Mouse (Mus musculus) forelimb bud, embryonic 11.5 days (tissue): ENCODE measurements around the gene Sars.

Source experiments
- DNase-seq: peaks from one replicate; pipeline ENCODE4 v3.0.0-alpha.2; 2012; ENCODE audit warnings: low read depth, low spot score

Sars gene

DNA sequence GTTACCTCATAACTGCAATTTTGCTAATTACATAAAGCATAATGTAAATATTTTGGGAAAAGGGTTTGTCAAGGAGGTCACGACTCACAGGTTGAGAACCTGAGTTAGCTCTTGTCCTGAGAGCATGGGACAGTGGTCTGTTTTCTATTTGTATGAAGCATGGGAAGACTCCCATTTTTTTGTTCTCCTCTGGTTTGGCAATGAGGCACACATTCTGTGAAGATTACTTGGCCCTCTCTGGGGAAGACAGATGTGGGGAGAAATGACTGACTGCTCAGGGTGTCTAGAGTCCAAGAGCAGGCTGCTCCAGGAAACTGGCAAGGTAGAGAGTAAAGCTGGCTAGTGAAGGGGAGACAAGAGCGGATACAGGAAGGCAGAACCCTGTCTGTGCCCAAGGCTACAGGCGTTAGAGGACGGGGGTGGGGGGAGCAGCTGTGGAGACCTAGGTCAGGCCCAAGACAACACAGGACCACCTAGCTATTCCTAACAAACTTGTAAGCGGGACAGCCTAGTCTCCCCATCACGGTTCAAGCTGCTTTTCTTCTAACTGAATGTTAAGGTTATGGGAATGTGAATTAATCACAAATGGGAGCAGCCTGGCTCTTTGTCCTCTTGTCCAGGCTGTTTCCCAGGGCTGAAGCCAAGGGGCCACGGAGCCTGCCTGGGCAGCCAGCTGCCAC lies 19.9 kb downstream of the Sars start:
- DNase-seq: no peak

DNA sequence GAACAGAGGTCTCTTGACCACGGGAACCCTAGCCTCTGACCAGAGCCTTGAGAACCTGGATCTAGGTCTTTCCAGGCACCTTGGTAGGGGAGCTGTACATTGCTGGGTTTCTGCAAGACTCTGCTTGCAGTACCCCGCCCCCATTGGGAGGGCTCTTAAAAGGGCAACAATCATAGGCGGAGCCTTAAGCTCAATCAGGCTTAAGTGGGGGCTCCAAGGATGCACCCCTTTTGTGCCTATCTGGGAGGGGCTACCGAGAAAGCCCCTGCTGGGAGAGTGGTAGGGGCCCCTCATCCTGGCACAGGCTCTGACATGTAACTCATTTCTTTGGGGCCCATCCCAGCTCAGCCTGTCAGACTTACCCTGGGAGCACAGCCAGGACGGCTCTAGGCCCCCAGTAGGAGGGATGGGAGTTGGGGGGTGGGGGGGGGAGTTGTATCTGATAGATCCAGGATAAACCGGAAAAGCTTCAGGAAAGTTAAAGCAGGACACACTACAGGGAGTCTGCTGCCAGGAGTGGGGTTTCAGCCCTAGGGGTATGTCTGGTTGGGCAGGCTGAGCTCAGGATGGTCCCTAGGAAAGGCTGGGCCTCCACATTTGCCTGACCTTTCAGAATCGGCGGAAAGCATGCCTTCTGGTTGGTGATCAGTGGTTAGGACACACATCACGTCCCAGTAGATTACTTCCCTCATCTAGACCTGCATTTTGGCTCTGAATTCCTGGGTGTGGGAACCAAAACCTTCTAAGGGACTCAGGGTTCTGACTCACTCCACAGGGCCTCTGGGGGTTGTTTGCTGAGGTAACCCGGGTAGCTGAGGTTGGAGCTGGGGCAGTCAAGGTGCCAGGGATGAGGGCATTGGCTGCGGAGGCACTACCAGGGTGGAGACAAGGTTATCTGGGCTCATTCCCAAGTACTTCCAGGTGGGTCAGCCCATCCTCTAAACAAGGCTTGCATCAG lies 20.9 kb downstream of the Sars start:
- DNase-seq: peak; percentile 39

DNA sequence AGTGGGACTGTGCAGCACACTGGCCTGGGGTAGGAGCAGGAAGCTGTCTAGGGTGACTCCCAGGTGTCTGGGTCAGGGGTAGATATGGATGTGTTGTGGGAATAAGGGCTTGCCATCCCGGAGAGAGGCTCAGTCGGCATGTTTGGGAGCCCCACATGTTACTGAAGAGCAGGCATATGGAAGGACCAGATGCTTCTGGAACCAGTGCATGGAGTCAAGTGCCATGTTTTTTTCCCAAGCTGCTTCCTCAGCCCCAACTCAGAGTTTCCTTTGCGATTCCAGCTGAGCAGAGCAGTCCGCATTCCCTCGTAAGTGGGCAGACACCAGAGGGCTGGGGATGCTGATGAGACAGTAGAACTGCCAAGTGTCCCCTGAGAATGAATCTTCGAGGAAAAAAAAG lies 22.0 kb downstream of the Sars start:
- no peak for DNase-seq

DNA sequence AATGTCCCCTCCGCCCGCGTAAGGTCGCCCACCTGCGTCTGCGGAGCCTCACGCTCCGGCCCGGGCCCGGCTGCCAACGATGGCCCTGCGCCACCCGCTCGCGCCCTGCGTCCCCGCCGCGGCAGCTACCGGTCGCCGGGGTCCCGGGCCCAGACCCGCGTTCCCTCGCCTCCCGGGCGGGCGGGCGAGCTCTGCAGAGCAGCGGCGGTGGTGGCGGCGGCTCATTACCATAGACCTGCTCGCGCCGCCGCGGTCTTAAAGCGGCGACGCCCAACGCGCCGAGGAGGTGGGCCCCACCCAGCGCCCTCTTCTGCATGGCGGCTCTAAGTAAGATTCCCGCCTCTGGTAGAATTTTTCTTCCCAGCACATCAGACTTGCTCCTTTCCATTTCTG lies 29.2 kb downstream of the Sars start:
- peak; percentile 87 for DNase-seq

DNA sequence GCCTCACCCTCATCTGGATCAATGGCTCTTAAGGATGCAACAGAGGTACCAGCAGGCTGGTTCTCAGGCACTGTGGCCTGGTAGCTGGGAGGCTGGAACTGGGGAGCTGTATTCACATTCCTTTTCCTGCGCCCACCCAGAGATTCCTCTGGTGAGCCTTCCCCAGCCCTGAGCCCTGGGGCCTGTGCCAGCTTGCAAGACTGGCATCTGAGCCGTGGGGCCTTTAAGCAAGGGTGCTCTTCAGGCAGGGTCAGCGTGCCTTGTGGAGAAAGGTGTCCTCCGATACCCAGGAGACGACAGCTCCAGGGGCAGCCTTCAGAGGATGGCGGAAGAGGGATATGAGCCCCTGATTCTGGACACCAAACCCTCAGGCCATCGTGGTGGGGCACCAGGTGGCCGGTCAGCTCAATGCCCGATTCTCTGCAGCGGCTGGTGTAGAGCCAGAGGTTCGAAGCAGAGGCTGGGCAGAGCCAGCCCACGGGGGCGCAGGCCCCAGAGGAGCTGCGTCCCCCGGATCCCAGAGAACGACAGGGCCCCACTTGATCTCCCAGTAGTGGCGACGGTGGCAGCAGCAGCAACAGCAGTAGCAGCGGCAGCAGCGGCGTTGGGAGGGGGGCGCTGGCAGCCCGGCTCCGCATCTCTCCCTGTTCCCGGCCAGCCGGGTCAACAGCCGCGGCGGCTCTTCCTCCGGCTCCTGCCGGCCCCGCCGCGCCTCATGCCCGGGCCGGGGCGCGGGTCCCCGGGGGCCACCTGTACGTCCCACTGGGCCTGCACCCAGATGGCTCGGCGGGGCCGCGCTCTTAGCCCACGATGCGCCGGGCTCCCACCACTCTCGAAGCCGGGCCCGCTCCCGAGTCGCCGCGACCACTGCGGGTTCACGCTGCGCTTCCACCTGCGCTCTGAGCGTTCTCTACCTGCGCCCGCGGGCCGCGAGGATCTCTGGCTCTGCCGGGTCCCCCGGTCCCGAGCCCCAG lies 29.9 kb downstream of the Sars start, which contains the start of gene Celsr2:
Gene Celsr2, minus strand, starts transcription at position 696 of the 974 bp plus-strand sequence.
- peak; percentile 11 for DNase-seq

DNA sequence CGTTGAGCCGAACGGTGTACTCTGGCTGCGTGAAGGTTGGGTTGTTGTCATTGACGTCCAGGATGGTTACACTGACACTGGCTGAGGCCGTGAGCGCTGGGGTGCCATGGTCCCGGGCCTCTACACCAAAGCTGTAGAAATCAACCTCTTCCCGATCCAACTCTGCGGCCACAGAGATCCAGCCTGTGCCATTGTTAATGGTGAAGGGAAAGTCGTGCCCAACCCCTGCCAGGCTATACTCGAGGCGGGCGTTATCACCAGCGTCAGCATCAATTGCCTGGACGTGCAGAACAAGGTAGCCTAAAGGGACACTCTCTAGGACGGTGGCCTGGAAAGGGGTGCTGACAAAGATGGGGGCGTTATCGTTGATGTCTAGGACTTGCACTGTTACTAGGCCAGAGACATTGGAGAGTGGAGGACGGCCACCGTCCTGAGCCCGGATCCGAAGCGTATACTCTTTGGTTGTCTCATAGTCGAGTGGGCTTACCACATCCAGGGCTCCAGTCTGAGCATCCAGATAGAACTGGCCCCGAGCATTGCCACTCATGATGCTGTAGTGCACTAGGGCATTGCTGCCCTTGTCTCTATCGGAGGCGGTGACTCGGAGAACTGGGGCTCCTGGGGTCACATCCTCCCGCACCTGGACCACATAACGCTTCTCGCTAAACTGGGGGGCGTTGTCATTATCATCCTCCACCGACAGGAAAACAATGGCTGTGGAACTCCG lies 31.2 kb downstream of the Sars start:
- no peak for DNase-seq

DNA sequence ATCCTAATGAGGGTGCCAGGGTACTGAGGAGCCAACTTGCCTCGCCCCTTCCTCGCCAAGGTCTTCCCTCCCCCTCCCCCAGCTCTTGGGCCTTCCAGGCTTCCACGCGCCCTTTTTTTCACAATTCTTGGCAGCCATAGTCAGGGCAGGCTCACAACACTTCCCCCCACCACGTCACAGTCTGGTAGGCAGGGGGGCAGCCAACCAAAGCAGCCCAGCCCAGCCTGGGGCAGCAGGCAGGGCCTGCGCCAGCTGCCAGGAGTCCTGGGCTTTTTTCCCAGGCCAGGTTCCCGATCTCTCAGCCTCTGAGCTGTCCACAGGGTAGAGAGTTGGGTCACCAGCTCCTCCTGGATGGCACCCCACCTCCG lies 33.3 kb downstream of the Sars start:
- DNase-seq: no peak

DNA sequence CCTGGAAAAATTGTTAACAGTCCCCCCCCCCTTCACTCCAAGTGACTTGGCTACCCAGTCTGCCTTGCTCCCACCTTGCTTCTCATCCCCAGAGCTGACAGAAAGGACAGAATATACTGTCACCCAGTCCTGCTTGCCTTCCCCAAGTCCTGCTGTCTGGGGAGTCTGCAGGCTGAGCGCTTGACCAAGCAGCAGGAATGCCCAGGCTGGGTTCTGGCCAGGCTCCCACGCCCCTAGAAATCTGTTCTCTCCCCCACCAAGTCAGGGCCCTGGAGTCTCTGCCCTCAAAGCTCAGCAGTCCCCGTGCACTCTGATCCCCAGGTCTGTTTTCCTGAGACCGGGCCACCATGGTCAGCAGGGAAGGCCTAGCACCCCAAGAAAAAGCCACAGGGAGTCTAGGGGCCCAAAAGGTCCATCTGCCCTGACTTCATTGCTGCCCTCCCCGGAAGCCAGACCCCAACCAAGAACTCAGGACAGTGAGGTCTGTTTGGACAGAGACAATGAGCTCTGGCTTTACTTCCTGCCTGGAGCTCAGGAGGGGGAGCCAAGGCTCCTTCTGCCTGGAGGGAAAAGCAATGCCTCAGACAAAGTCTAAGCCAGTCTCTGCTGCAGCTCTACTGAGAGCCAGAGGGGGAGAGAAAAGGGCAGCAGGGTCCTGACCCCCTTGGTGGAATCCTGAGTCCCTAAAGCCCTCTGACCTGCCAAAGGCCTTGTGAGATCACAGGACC lies 33.8 kb downstream of the Sars start:
- no peak for DNase-seq

DNA sequence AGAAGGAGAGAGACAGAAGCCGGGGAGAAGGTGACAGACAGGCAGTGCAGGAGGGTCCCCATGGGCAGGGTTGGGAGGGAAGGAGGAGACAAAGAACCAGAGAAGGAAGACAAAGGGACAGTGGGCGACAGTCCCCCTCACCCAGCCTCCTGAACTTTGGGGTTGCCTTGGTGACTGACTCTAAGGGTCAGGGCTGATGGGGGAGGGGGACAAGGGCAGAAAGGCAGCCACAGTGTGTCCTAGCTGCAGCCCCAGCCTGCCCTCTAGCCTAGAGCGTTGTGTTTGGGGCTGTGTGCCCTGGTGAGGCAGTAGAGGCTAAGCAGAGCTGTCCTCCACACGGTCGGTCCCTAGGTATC lies 34.7 kb downstream of the Sars start:
- no peak for DNase-seq

DNA sequence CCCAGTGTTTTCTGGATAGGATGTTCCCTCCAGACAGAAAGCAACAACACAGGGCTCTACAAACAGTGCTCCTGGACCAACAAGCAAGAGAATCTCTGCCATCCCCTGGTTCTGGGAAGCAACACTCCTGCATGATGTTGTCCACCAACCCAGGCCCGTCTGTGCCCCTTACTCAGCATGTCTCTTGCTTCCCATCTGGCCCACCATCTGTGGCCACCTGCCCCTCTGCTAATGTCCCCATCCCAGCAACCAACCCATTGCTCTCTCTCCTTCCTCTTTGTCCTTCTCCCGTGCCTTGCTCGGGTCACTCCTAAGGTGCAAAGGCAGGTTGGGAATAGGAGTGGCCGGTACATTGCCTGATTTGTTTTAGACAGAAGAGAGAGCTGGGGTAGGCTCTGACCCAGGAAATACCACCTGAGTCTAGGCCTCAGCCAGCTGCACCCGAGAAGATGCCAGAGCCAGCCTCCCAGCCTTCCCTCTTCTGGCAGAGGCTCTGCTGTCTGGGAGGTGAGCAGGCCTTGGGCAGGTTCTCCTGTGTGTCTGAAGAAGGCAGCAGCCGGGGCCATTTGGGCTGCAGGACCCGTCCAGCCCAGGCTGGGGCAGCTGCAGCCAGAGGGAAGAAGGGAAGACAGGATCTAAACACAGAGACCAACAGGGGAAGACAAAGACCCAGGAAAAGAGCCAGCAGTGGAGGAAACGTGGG lies 35.2 kb downstream of the Sars start:
- DNase-seq: no peak

DNA sequence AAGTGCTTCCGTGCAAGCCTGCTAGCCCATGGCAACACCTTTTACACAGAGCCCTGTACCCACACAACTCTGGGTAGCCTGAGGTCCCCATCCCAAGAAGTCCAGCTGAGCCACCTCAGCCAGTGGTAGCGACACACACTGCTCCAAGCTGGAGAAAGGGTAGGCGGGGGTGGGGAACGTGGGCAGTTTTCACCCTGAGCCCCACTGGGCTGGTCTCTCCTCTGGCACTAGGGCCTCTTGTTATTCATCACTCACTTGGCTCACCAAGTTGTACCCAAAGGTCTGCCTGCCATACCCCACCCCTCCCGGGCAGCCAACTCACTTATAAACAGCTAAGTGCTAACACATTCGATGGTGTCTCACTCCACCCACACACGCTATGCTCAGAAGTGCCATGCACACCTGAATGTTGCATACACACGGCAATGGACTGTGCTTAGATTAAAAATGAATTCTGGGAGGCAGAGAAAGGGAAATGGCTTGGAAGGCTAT lies 36.4 kb downstream of the Sars start:
- DNase-seq: no peak

DNA sequence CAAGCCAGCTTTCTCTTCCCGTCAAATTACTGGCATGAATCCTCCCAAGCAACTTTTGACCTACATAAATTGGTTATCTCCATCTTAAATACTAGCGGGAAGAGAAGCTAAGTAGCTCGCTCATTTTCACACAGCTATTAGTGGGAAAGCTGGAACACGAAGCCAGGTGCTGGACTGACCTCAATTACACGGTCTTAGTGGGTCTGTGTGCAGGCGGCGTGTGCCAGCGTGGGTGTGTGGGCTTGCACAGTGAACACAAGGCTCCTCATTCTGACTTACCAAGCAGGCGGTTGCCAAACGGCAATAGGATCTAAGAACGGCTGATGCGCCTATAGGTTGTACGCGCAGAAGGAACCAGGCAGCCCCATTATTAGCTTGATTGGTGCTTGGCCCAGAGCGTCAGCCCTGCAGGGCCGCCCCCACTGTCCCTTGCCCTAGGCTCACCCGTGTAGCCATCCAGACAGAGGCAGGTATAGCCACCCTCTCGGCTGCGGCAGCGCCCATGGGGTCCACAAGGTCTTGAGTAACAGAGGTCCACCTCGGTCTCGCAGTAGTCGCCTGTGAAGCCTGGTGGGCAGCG lies 38.6 kb downstream of the Sars start:
- no peak for DNase-seq

DNA sequence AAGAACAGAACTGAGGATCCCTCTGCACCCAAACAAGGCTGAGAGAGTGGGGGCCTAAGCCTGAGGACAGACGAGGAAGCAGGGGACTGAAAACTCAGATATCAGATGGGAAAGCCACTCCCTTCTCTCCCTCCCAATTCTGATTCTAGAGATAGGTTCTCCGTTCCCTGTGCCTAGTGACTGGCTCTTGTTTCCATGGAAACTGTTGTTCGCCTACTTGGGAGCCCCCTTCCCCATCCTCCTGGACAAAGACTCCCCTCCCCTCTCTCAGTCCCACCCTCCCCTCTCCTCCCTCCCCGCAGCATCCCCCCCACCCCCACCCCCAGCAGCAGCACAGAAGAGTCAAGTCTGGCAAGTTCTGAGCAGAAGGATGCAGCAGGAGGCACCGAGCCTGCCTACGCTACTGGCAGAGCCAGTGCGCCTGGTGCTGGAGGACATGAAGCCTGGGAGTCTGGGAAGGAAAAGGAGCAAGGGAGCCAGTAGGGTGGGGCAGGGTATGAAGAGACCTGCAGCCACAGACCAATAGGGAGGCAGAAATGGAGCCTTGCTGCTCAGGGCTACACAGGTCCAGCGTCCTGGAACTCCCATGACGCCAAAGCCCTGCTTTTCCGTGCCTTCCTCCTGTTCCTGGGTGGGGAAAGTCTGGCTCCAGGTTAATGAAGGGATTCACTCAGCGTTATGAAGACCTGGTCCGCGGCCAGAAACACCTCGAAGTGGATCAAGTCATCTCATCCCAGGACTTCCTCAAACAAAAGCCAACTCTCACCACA lies 39.3 kb downstream of the Sars start:
- DNase-seq: no peak

DNA sequence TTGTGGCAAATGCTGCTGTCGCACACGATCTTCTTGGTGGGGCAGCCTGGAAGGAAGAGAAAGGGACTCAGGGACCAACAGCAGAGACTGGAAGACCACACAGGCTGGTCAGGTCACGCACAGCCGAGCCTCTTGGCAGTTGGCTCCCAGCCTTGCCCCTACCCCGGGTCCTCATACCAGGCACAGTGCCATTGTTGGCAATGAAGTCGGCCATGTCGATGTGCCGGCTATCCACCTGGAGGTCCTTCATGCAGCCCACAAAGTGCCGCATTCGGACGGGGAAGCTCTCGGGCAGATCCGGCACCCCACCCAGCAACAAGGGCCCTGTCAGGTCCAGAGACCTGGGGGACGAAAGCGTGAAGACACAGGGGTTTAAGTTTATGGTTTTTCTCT lies 42.5 kb downstream of the Sars start:
- no peak for DNase-seq

DNA sequence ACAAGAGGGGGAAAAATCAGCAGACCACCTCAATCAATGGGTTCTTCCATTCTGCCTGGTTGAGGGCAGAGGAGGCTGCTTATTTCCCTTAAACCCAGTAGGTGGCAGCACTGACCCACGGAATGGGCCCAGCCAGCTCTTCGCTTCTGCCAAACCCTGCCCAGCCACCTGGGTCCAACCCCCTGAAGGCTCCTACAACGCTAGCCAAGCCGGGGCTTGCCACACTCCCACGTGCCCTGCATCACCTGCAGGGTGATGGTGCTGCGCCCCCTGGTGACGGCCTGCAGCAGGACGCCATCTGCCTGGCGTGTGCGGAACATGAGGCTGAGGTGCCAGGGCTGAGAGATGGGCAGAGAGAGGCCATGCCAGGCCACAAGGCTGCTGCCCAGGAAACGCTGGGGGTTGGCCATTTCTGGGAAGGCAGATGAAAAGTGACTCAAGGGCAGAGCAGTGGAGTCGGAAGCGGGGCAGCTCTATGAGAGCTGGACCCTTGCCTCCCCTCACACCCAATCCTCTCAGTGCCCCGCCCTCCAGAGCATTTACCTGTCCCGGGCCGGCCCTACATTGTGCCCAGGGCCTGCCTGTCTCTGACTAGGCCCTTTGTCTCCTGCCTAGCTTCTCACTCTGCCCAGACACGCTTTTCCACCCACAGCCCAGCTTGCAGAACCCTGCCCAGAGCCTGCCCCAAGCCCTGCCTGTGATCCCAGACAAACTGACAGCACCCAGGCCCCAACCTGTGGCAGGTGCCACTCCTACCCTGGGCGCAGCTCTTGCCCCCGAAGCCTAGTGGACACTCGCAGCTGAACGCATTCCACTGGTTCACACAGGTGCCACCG lies 43.1 kb downstream of the Sars start:
- DNase-seq: peak; percentile 93

DNA sequence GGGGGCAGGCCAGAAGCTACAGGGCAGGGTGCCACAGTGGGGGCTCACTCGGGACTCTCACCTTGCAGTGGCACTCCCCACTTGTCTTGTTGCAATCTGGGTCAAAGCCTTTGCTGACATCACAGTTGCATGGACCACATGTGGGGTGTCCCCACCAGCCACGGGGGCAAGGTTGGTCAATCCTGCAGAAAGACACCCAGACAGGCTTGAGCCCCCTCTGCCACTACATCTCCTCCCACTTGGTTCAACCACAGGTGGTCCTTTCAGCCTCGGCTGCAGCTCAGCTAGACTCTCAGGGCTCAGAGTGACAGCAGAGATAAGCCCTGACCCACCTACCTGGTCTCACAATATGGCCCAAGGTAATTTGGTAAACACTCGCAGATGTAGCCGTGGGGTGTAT lies 44.6 kb downstream of the Sars start:
- no peak for DNase-seq

DNA sequence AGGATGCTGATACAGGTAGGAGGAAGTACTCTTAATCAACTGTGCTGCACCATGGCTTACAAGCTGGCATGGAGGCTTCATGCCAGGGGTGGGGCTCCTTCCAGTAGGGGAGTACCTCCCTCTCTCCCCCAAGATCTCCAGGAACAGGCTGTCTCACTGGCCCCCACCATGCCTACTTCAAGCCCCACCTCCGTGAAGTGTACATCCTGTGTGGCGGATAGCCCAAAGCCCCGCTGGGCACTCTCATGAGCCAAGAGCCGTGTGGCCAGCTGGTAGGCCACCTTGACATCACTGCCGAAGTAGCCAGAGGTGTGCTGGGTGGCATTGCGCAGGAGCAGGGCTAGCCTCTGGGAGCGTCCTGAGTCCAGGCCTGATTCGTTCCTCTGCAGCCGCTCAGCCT lies 46.7 kb downstream of the Sars start:
- DNase-seq: no peak

DNA sequence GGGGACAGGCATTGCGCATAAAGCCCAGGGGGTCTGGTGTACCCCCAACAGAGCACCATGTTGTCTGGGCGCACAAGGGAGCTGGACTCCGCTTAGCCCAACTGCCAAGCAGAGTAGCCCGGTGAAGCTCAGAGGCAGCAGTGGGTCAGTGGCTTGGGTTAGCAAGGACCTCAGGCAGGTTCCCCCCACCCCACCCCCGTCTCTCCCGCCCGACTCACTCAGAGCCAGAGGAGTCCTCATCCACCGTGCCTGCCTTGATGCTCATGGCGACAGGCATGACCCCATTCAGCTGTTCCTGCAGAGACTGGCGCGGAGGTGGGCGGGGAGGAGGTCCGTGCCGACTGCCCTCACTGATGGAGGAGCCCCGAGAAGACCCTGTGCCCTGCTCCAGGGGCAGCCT lies 52.2 kb downstream of the Sars start:
- DNase-seq: no peak
